In genomic region chr3:109157481-109157880, GRCm38 (mm10) we compare ENCODE assay signal across 13 mouse cellular contexts.
"Had no signal": no experiment of that assay in that cellular context is flagged by ENCODE, and none has a peak within 500 bp of the region (broad histone marks: within the 10 kb centered on the region; RNA-seq: fewer than 3 reads in every experiment).

No protein-coding gene starts in this region.

- H3K27me3 ChIP-seq: midbrain, embryonic 12.5 days had no signal

- DNase-seq: kidney, postnatal 36 days; left cerebral cortex, postnatal 4 days; lung, adult 18-20 months; right cerebral cortex, adult 18-20 months; right cerebral cortex, postnatal 25 days; spleen, adult 18-20 months; thymus, adult 18-20 months; thymus, postnatal 14 days had no signal

- H3K9ac ChIP-seq: liver, embryonic 14.5 days; midbrain, embryonic 12.5 days had no signal

- H3K4me3 ChIP-seq: layer of hippocampus, adult 2 months; midbrain, embryonic 12.5 days had no signal

- ATAC-seq: midbrain, embryonic 16.5 days had no signal

- H3K4me2 ChIP-seq: midbrain, embryonic 12.5 days had no signal

- H3K27ac ChIP-seq: kidney, postnatal 0 days; layer of hippocampus, adult 2 months; liver, embryonic 14.5 days; midbrain, embryonic 12.5 days had no signal

- H3K9me3 ChIP-seq: midbrain, embryonic 12.5 days had no signal

- H3K4me1 ChIP-seq: midbrain, embryonic 12.5 days had no signal
